10 mouse cellular contexts compared by ENCODE assay signal in genomic region chr11:114850066-114850451, GRCm38 (mm10). TPM values are rescaled to one million over a fixed set of nuclear protein-coding genes. Genes with fewer than 3 reads are reported as not detected.
A peak's percentile ranks its signal among the peaks of the same experiment; 100 is the strongest.
DNase-seq lines count a peak whose midpoint lies in the region; ATAC-seq and TF ChIP-seq lines count a peak whose summit lies in the region.
"Had no signal": no experiment of that assay in that cellular context is flagged by ENCODE, and none has a peak within 500 bp of the region (broad histone marks: within the 10 kb centered on the region; RNA-seq: fewer than 3 reads in every experiment).

No protein-coding gene starts in this region.

- peaks cover 14% of the 10 kb centered on the region for H3K4me1 ChIP-seq in heart, embryonic 11.5 days (ENCODE audit: control insufficient read depth, insufficient read depth, low read length)
- peaks cover 29% of the 10 kb centered on the region for H3K4me1 ChIP-seq in forebrain, embryonic 13.5 days
- 0 out of 2 replicates have a peak, but pooled peaks cover 4% of the 10 kb centered on the region for H3K4me1 ChIP-seq in midbrain, postnatal 0 days (ENCODE audit: insufficient read depth, low read length)

- no peaks in the 10 kb centered on the region for H3K9me3 ChIP-seq in heart, embryonic 11.5 days (replicated peaks; ENCODE audit: control insufficient read depth, low read length)
- H3K9me3 ChIP-seq in forebrain, embryonic 13.5 days (replicated peaks) = no peaks in the 10 kb centered on the region
- H3K9me3 ChIP-seq in midbrain, postnatal 0 days (ENCODE audit: low read length) = no peaks in the 10 kb centered on the region

- intact Hi-C loops in heart, postnatal 10 days (cut with DNase I) = no loop called here

- no peak for DNase-seq in heart, postnatal 10 days
- peak; percentile 42 for DNase-seq in kidney, postnatal 10 days
- DNase-seq in midbrain, postnatal 0 days (ENCODE audit: low spot score) = no peak
- no peak for DNase-seq in urinary bladder, adult 2 months (ENCODE audit: low spot score)
- no peak for DNase-seq in MN1 (ENCODE audit: low spot score)
- no peak for DNase-seq in retina, postnatal 1 day

- TF ChIP-seq CTCF in midbrain, postnatal 0 days (IDR thresholded peaks at IDR 0.05) = no peak

- H3K4me3 ChIP-seq in heart, embryonic 11.5 days (ENCODE audit: low read depth, low read length) = peak overlapping the region; percentile 76
- H3K4me3 ChIP-seq in forebrain, embryonic 13.5 days = no peak overlapping the region
- no peak overlapping the region for H3K4me3 ChIP-seq in midbrain, postnatal 0 days (ENCODE audit: low read depth, low read length)

- peak overlapping the region; percentile 99 for H3K4me2 ChIP-seq in heart, embryonic 11.5 days
- peak overlapping the region; percentile 98 for H3K4me2 ChIP-seq in forebrain, embryonic 13.5 days
- H3K4me2 ChIP-seq in midbrain, postnatal 0 days (ENCODE audit: low read depth, low read length, poor library complexity, severe bottlenecking) = peak overlapping the region; percentile 97; the same call in 1 of the 2 replicates

- WGBS in heart, embryonic 11.5 days (ENCODE audit: insufficient replicate concordance) = 22% methylated on average over 5 of the region's 5 CpGs
- 21% methylated on average over 5 of the region's 5 CpGs for WGBS in forebrain, embryonic 13.5 days
- WGBS in midbrain, postnatal 0 days = 23% methylated on average over 5 of the region's 5 CpGs

- ATAC-seq in heart, embryonic 11.5 days (replicated peaks; ENCODE audit: insufficient number of reproducible peaks, low FRiP score, low TSS enrichment) = no peak
- no peak for ATAC-seq in forebrain, embryonic 13.5 days
- ATAC-seq in midbrain, postnatal 0 days (ENCODE audit: low FRiP score) = no peak
- ATAC-seq: inflammation-experienced regulatory T-cells, adult 6 months had no signal

- H3K36me3 ChIP-seq in heart, embryonic 11.5 days (ENCODE audit: control insufficient read depth, insufficient read depth, low read length) = no peaks in the 10 kb centered on the region
- H3K36me3 ChIP-seq in forebrain, embryonic 13.5 days (ENCODE audit: poor library complexity, severe bottlenecking) = no peaks in the 10 kb centered on the region
- H3K36me3 ChIP-seq in midbrain, postnatal 0 days (ENCODE audit: insufficient read depth, low read length) = no peaks in the 10 kb centered on the region

- H3K27ac ChIP-seq in heart, embryonic 11.5 days (ENCODE audit: low read depth, low read length) = no peak overlapping the region
- no peak overlapping the region for H3K27ac ChIP-seq in forebrain, embryonic 13.5 days
- H3K27ac ChIP-seq in midbrain, postnatal 0 days (ENCODE audit: low read depth, low read length) = no peak overlapping the region

- 0 out of 2 replicates have a peak, but pooled peaks cover 2% of the 10 kb centered on the region for H3K27me3 ChIP-seq in heart, embryonic 11.5 days (ENCODE audit: control insufficient read depth, insufficient read depth, low read length)
- peaks cover 65% of the 10 kb centered on the region for H3K27me3 ChIP-seq in forebrain, embryonic 13.5 days
- peaks cover 42% of the 10 kb centered on the region for H3K27me3 ChIP-seq in midbrain, postnatal 0 days (ENCODE audit: insufficient read depth, low read length)

- peak overlapping the region; percentile 16; the same call in 1 of the 2 replicates for H3K9ac ChIP-seq in heart, embryonic 11.5 days (ENCODE audit: low read depth, low read length)
- no peak overlapping the region for H3K9ac ChIP-seq in forebrain, embryonic 13.5 days
- no peak overlapping the region for H3K9ac ChIP-seq in midbrain, postnatal 0 days (replicated peaks; ENCODE audit: low read length, poor library complexity, severe bottlenecking)

RNA-seq across cellular contexts. Expression of gene Gprc5c, which starts 0.9 kb away (rescaled TPM):
- polyA plus RNA-seq in heart, embryonic 11.5 days (2014; fragmentation: Nextera tagmentation; extraction: Ambion mirVana) = 21.8 and 23.0 TPM in 2 replicates
- 10 to 100 TPM; 12.9 to 18.1 TPM for total RNA-seq in heart, postnatal 10 days (2021)
- polyA plus RNA-seq in forebrain, embryonic 13.5 days (2015; fragmentation: Nextera tagmentation; extraction: Ambion mirVana) = 4.6 and 5.0 TPM in 2 replicates
- 7.5 and 12.8 TPM in 2 replicates for total RNA-seq in midbrain, postnatal 0 days (2014; rRNA removed)
- 5.7 and 5.8 TPM in 2 replicates for polyA plus RNA-seq in midbrain, postnatal 0 days (2015; fragmentation: Nextera tagmentation; extraction: Ambion mirVana)
- 5.1 and 6.5 TPM in 2 replicates for polyA plus RNA-seq in urinary bladder, adult 2 months (2012; rRNA removed)
- total RNA-seq: CH12.LX had no signal
- polyA plus RNA-seq: inflammation-experienced regulatory T-cells, adult 6 months had no signal

RNA-seq across cellular contexts. Expression of gene Cd300a, which starts 39.8 kb away (rescaled TPM):
- polyA plus RNA-seq in heart, embryonic 11.5 days (2014; fragmentation: Nextera tagmentation; extraction: Ambion mirVana) = 0.84 and 1.4 TPM in 2 replicates
- total RNA-seq in heart, postnatal 10 days (2021) = under 1 TPM; 0.96 to 0.99 TPM
- 0.49 TPM in 2 replicates for polyA plus RNA-seq in forebrain, embryonic 13.5 days (2015; fragmentation: Nextera tagmentation; extraction: Ambion mirVana)
- total RNA-seq in midbrain, postnatal 0 days (2014; rRNA removed) = 1.5 and 1.8 TPM in 2 replicates
- 1.4 and 1.7 TPM in 2 replicates for polyA plus RNA-seq in midbrain, postnatal 0 days (2015; fragmentation: Nextera tagmentation; extraction: Ambion mirVana)
- 0.93 and 1.0 TPM in 2 replicates for polyA plus RNA-seq in urinary bladder, adult 2 months (2012; rRNA removed)

RNA-seq across cellular contexts. Expression of gene Gpr142, which starts 51.3 kb away (rescaled TPM):
- 0.27 TPM in 1 of 2 replicates, not detected in the other for polyA plus RNA-seq in heart, embryonic 11.5 days (2014; fragmentation: Nextera tagmentation; extraction: Ambion mirVana)
- not detected for total RNA-seq in heart, postnatal 10 days (2021)
- not detected in 2 replicates for polyA plus RNA-seq in forebrain, embryonic 13.5 days (2015; fragmentation: Nextera tagmentation; extraction: Ambion mirVana)
- total RNA-seq in midbrain, postnatal 0 days (2014; rRNA removed) = not detected in 2 replicates
- polyA plus RNA-seq in midbrain, postnatal 0 days (2015; fragmentation: Nextera tagmentation; extraction: Ambion mirVana) = not detected in 2 replicates
- not detected in 2 replicates for polyA plus RNA-seq in urinary bladder, adult 2 months (2012; rRNA removed)
- total RNA-seq: CH12.LX had no signal
- polyA plus RNA-seq: inflammation-experienced regulatory T-cells, adult 6 months had no signal

RNA-seq across cellular contexts. Expression of gene Btbd17, which starts 54.3 kb away (rescaled TPM):
- polyA plus RNA-seq in heart, embryonic 11.5 days (2014; fragmentation: Nextera tagmentation; extraction: Ambion mirVana) = 0.09 TPM in 1 of 2 replicates, not detected in the other
- under 1 TPM in 1 of 2 experiments, not detected in 1; 0.32 TPM for total RNA-seq in heart, postnatal 10 days (2021)
- polyA plus RNA-seq in forebrain, embryonic 13.5 days (2015; fragmentation: Nextera tagmentation; extraction: Ambion mirVana) = 25.8 and 27.1 TPM in 2 replicates
- total RNA-seq in midbrain, postnatal 0 days (2014; rRNA removed) = 46.9 and 68.2 TPM in 2 replicates
- polyA plus RNA-seq in midbrain, postnatal 0 days (2015; fragmentation: Nextera tagmentation; extraction: Ambion mirVana) = 27.1 and 28.0 TPM in 2 replicates
- polyA plus RNA-seq in urinary bladder, adult 2 months (2012; rRNA removed) = 0.15 and 0.22 TPM in 2 replicates
- total RNA-seq: CH12.LX had no signal
- polyA plus RNA-seq: inflammation-experienced regulatory T-cells, adult 6 months had no signal
